22 mouse cellular contexts compared by ENCODE assay signal in the genomic region with DNA sequence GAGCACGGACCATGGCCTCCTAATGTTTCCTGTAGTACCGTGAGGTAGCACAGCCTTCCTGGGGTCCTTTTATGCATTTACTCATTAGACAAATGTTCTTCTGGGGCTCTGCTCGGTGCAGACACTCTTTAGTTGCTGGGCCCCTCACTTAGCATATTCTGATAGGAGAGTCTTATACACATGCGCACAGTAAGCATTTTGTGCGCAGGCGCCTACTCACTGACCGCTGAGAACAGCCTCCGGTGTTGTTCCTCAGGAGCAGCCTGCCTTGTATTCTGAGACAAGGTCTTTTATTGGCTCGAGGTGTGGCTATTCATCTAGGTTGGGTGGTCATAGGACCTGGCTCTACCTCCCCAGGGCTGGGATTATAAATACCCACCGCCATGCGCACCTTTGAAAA. TPM values are rescaled to one million over a fixed set of nuclear protein-coding genes. Genes with fewer than 3 reads are reported as not detected.
"Had no signal": no experiment of that assay in that cellular context is flagged by ENCODE, and none has a peak within 500 bp of the region (broad histone marks: within the 10 kb centered on the region; RNA-seq: fewer than 3 reads in every experiment).

No protein-coding gene starts in this region.

- H3K27ac ChIP-seq: kidney, embryonic 15.5 days; layer of hippocampus, adult 2 months; limb, embryonic 10.5 days; limb, embryonic 13.5 days; liver, embryonic 12.5 days; liver, embryonic 15.5 days; lung, embryonic 15.5 days; midbrain, embryonic 10.5 days; midbrain, embryonic 13.5 days; neural tube, embryonic 13.5 days had no signal

- H3K9ac ChIP-seq: kidney, embryonic 15.5 days; limb, embryonic 13.5 days; liver, embryonic 12.5 days; liver, embryonic 15.5 days; lung, embryonic 15.5 days; midbrain, embryonic 13.5 days; neural tube, embryonic 13.5 days had no signal

- H3K4me1 ChIP-seq: kidney, embryonic 15.5 days; liver, embryonic 12.5 days; liver, embryonic 15.5 days; lung, embryonic 15.5 days; megakaryocyte, embryonic 14.5 days; midbrain, embryonic 13.5 days; neural tube, embryonic 13.5 days had no signal

- H3K4me3 ChIP-seq: kidney, embryonic 15.5 days; layer of hippocampus, adult 2 months; limb, embryonic 10.5 days; limb, embryonic 13.5 days; liver, embryonic 12.5 days; liver, embryonic 15.5 days; lung, embryonic 15.5 days; megakaryocyte, embryonic 14.5 days; midbrain, embryonic 10.5 days; midbrain, embryonic 13.5 days; myocyte; neural tube, embryonic 13.5 days had no signal

- H3K9me3 ChIP-seq: kidney, embryonic 15.5 days; limb, embryonic 10.5 days; limb, embryonic 13.5 days; liver, embryonic 12.5 days; liver, embryonic 15.5 days; lung, embryonic 15.5 days; midbrain, embryonic 10.5 days; midbrain, embryonic 13.5 days; neural tube, embryonic 13.5 days had no signal

- H3K36me3 ChIP-seq: kidney, embryonic 15.5 days; limb, embryonic 10.5 days; limb, embryonic 13.5 days; liver, embryonic 12.5 days; liver, embryonic 15.5 days; lung, embryonic 15.5 days; midbrain, embryonic 10.5 days; midbrain, embryonic 13.5 days; neural tube, embryonic 13.5 days had no signal

- DNase-seq: kidney, adult 8-10 months; kidney, postnatal 25 days; layer of hippocampus, adult 9-11 months; liver; thymus, adult 18-20 months; thymus, postnatal 36 days had no signal

- ATAC-seq: liver, embryonic 12.5 days; midbrain, embryonic 13.5 days; midbrain, embryonic 16.5 days had no signal

RNA-seq across cellular contexts. Expression of gene Cacng5, which starts 16.4 kb away (rescaled TPM):
- total RNA-seq: monocyte, adult 5-6 weeks; neutrophil, adult 5-6 weeks had no signal
- polyA plus RNA-seq: myocyte; spleen, adult 2 months had no signal
